Mouse (Mus musculus) lung, postnatal 0 days (tissue): ENCODE measurements around the gene Epm2a.

Experiments used
- CTCF ChIP-seq: IDR thresholded peaks from 2 replicates; pipeline ENCODE4 v1.5.1; 2016; ENCODE audit warnings: antibody characterized with exemption, mild to moderate bottlenecking
- EP300 ChIP-seq: IDR thresholded peaks from 2 replicates; pipeline ENCODE4 v1.6.1; 2016; ENCODE audit warnings: antibody characterized with exemption, mild to moderate bottlenecking, control low read depth

DNA sequence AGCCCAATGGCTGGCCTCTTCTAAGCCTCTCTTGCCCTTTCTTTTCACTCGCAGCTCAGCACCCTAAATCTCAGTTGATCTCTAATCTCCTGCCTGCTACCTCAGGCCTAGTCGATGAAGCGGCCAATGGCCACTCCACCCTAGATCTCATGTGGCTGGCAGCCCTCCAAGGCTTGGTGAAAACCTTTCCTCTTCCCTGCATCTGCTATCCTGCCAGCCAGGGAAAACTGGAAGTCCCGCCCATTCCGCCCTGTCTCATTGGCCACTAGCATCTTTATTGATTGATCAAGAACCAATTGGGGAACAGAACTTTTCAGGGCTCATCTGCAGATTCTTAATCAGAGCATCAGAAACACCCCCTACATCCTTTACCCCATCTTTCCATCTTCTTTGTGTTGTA is 67.7 kb downstream of the Epm2a start:
- TF ChIP-seq CTCF (no peak), EP300 (no peak)
